Mouse (Mus musculus): ENCODE measurements around the gene Alpl. TPM values are rescaled to one million over a fixed set of nuclear protein-coding genes. Genes with fewer than 3 reads are reported as not detected.

The Alpl gene
- total and polyA plus RNA-seq, 3 experiments: 62.9 to 164 (median 115) TPM

DNA sequence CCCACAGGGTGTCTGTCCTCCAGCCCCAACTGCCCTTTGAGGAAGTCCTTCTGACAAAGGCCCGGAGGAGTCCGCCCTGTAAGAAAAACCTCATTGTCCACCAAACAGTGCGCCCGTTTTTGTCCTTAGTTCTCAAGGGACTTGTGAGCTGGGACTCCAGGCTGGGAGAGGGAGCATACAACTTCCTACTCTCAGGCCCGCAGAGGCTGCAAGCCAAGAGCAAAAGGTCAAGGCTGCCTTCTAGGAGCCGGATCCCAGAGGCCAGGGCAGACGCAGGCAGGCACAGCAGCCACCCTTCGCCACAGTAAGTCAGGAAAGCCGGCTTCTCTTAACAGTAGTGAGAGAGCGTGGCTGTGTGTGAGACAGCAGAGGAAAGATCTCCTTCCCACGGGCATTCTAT lies 4.1 kb upstream of the Alpl start:
- no peak for DNase-seq (ENCODE audit: extremely low read depth)
- Histone ChIP-seq H3K9me3 (replicated peaks; ENCODE audit: low read length) (peaks cover 7% of the 10 kb centered on the region), H3K9ac (ENCODE audit: insufficient read depth, low read depth) (no peak overlapping the region), H3K36me3 (replicated peaks in 1 of 2; ENCODE audit: control insufficient read depth in 1 of 2, insufficient read depth in 1 of 2, low read length in 1 of 2) (no peaks in the 10 kb centered on the region), H3K79me2 (replicated peaks; ENCODE audit: control insufficient read depth, extremely low read depth, insufficient read depth, poor library complexity, severe bottlenecking) (peaks cover 8% of the 10 kb centered on the region), H3K4me3 (replicated peaks in 1 of 3; ENCODE audit: low read depth in 2 of 3, low read length in 2 of 3, poor library complexity in 1 of 3) (no peak overlapping the region), H3K4me1 (ENCODE audit: control insufficient read depth in 1 of 2, insufficient read depth in 2 of 2) (peaks cover 0 to 11% of the 10 kb centered on the region in 2 experiments; a peak in 2 of 4 replicates), H3K4me2 (ENCODE audit: insufficient read depth, low read depth, poor library complexity, severe bottlenecking) (no peak overlapping the region), H3K27ac (ENCODE audit: insufficient read depth, low read depth) (no peak overlapping the region), H3K27me3 (replicated peaks) (no peaks in the 10 kb centered on the region)
- in situ Hi-C loops (cut with MboI; ENCODE audit: low pct_ligation_motif_present, low pct_unique_long_range_greater_than_20kb, low sequenced_read_pairs) (loop anchor here (5.0 kb wide), 1 partner anchor 37 kb away; no protein-coding TSS in a partner anchor), dilution Hi-C loops (cut with MboI; ENCODE audit: extremely low pct_ligation_motif_present, extremely low pct_unique_long_range_greater_than_20kb, low sequenced_read_pairs) (no loop called here)
- TF ChIP-seq PAX5 (IDR thresholded peaks at IDR 0.05; ENCODE audit: low read length) (no peak), KAT2A (IDR thresholded peaks at IDR 0.05; ENCODE audit: insufficient replicate concordance, low read length) (no peak), HCFC1 (IDR thresholded peaks at IDR 0.05; ENCODE audit: low read depth, low read length) (no peak), MAZ (IDR thresholded peaks at IDR 0.05; ENCODE audit: low read depth, low read length) (no peak), POLR2A (IDR thresholded peaks at IDR 0.05; ENCODE audit: low read depth, low read length) (no peak), UBTF (IDR thresholded peaks at IDR 0.05; ENCODE audit: low read depth, low read length) (no peak), IRF4 (IDR thresholded peaks at IDR 0.05; ENCODE audit: low read depth, low read length) (no peak), E2F4 (IDR thresholded peaks at IDR 0.05; ENCODE audit: insufficient replicate concordance, low read depth, low read length) (no peak), CTCF (conservative IDR thresholded peaks at IDR 0.05 in 1 of 2, IDR thresholded peaks at IDR 0.05 in 1 of 2; ENCODE audit: low read depth in 2 of 2, low read length in 2 of 2) (no peak), MEF2A (IDR thresholded peaks at IDR 0.05; ENCODE audit: borderline replicate concordance, low read depth, low read length) (no peak), ZC3H11A (IDR thresholded peaks at IDR 0.05; ENCODE audit: low read depth, low read length) (no peak), USF1 (IDR thresholded peaks at IDR 0.05; ENCODE audit: low read depth, low read length) (no peak), SIN3A (IDR thresholded peaks at IDR 0.05; ENCODE audit: low read length) (no peak), ZMIZ1 (IDR thresholded peaks at IDR 0.05; ENCODE audit: low read depth, low read length) (no peak), MXI1 (IDR thresholded peaks at IDR 0.05; ENCODE audit: low read depth, low read length) (no peak), GABPA (IDR thresholded peaks at IDR 0.05; ENCODE audit: insufficient replicate concordance, low read depth, low read length) (no peak)

DNA sequence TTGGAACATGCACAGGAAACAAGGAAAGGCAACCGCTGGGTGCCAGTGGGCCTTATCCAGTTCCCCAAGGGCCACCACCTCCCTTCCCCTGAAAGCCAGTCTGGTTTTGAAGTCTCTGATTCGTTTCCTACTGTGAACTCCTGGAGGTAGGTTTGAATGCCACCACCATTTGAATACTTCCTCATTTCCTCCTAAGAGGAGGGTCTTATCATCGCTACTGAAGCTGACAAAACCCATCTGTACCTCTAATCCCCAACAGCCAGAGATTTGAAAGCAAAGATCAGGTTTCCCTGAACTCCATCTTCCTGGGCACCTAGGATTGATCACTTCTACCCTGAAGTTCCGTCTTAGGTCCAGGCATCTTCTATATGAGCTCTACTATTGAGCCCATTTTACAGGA lies 854 bp upstream of the Alpl start:
- TF ChIP-seq PAX5 (IDR thresholded peaks at IDR 0.05; ENCODE audit: low read length): no peak
- TF ChIP-seq EP300 (IDR thresholded peaks at IDR 0.05; ENCODE audit: low read length): no peak
- TF ChIP-seq IRF4 (IDR thresholded peaks at IDR 0.05; ENCODE audit: low read depth, low read length): no peak
- TF ChIP-seq MXI1 (IDR thresholded peaks at IDR 0.05; ENCODE audit: low read depth, low read length): no peak
- no peak for TF ChIP-seq MYC (IDR thresholded peaks at IDR 0.05; ENCODE audit: low read depth, low read length)
- no peak for DNase-seq (ENCODE audit: extremely low read depth)
- dilution Hi-C loops (cut with MboI; ENCODE audit: extremely low pct_ligation_motif_present, extremely low pct_unique_long_range_greater_than_20kb, low sequenced_read_pairs): no loop called here

More for the DNA sequence above, 854 bp upstream of the Alpl start:
- peaks cover 37% of the 10 kb centered on the region for H3K79me2 ChIP-seq (replicated peaks; ENCODE audit: control insufficient read depth, extremely low read depth, insufficient read depth, poor library complexity, severe bottlenecking)
- H3K27me3 ChIP-seq (replicated peaks): no peaks in the 10 kb centered on the region
- H3K4me2 ChIP-seq (ENCODE audit: insufficient read depth, low read depth, poor library complexity, severe bottlenecking): no peak overlapping the region
- H3K4me3 ChIP-seq (replicated peaks in 1 of 3; ENCODE audit: low read depth in 2 of 3, low read length in 2 of 3, poor library complexity in 1 of 3): no peak overlapping the region
- no peak overlapping the region for H3K27ac ChIP-seq (ENCODE audit: insufficient read depth, low read depth)
- H3K4me1 ChIP-seq (ENCODE audit: control insufficient read depth in 1 of 2, insufficient read depth in 2 of 2): peaks cover 2 to 37% of the 10 kb centered on the region in 2 experiments; a peak in 3 of 4 replicates
- H3K9me3 ChIP-seq (replicated peaks; ENCODE audit: low read length): no peaks in the 10 kb centered on the region
- in situ Hi-C loops (cut with MboI; ENCODE audit: low pct_ligation_motif_present, low pct_unique_long_range_greater_than_20kb, low sequenced_read_pairs): no loop called here
- H3K36me3 ChIP-seq (replicated peaks in 1 of 2; ENCODE audit: control insufficient read depth in 1 of 2, insufficient read depth in 1 of 2, low read length in 1 of 2): peaks cover 0 to 10% of the 10 kb centered on the region in 2 experiments
- no peak overlapping the region for H3K9ac ChIP-seq (ENCODE audit: insufficient read depth, low read depth)

Data from CH12.LX (cell line).